Mouse (Mus musculus) heart, embryonic 10.5 days (tissue): ENCODE measurements at regions not wholly inside any gene's neighbourhood (a gene's known extent, or its start where the extent isn't known, plus 50 kb on each side); places are given as distances from the start of the nearest gene placed in this dataset.

Experiments
- DNase-seq: peaks from one replicate; pipeline ENCODE4 v3.0.0-alpha.2; 2017; ENCODE audit warnings: low spot score
- H3K27ac ChIP-seq: fragments of 300-500 bp; sonication (generic); 2 replicates; pipeline ENCODE4 v1.5.1; 2016; ENCODE audit warnings: mild to moderate bottlenecking
- H3K27me3 ChIP-seq: fragments of 300-500 bp; sonication (generic); 2 replicates; pipeline ENCODE4 v1.6.1; 2016; ENCODE audit warnings: mild to moderate bottlenecking; ENCODE audit not compliant: poor library complexity, insufficient read depth, severe bottlenecking
- H3K36me3 ChIP-seq: fragments of 300-500 bp; sonication (generic); 2 replicates; pipeline ENCODE4 v1.6.1; 2016; ENCODE audit warnings: mild to moderate bottlenecking, moderate library complexity
- H3K4me1 ChIP-seq: fragments of 300-500 bp; sonication (generic); 2 replicates; pipeline ENCODE4 v1.6.1; 2016; ENCODE audit warnings: mild to moderate bottlenecking
- H3K4me3 ChIP-seq: fragments of 300-500 bp; sonication (generic); 2 replicates; pipeline ENCODE4 v1.5.1; 2016; ENCODE audit warnings: mild to moderate bottlenecking, moderate library complexity
- H3K9me3 ChIP-seq: fragments of 300-500 bp; sonication (generic); 2 replicates; pipeline ENCODE4 v1.6.1; 2016; ENCODE audit warnings: mild to moderate bottlenecking, moderate library complexity
- WGBS: fragments of 180-500 bp; shearing (Covaris S2); methylation state at CpG from one replicate; pipeline ENCODE4 v1.1.7; 2016; 5-methylcytosine and 5-hydroxymethylcytosine counted together

DNA sequence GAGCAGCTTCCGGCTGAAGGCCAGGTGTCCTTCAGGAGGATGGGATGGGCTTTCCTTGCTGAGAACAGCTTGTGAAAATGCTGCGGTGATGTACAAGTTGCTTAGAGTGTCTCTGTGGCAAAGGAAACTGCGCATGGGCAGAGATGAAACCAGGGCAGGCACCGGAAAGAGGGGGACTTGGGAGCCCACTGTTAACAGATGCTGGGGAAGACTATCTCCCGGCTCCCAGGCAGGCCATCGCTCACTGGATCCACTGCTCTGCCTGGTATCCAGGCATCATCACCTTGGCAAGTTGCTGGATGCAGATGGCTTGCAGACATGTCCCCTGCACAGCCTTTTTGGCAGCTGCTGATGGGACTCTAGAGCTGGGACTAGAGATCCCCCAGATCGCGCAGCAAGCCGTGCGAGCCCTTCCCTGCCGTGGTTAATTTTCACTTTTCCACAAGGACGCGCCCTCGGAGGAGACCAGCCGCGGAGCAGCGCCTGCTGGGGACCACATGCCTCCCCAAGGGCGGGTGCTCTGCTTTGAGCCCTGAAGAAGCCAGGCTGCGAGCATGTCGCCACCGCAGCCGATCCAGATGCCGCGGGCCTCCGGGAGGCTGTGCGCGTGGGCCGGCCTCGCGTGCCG, 234.4 kb downstream of the Opa1 start:
- Histone ChIP-seq H3K4me3 (peak overlapping the region; percentile 76), H3K27ac (peak overlapping the region; percentile 97), H3K27me3 (peaks cover 75% of the 10 kb centered on the region), H3K36me3 (no peaks in the 10 kb centered on the region), H3K9me3 (no peaks in the 10 kb centered on the region), H3K4me1 (peaks cover 42% of the 10 kb centered on the region)
- no peak for DNase-seq
- WGBS = 4% methylated on average over 31 of the region's 31 CpGs

DNA sequence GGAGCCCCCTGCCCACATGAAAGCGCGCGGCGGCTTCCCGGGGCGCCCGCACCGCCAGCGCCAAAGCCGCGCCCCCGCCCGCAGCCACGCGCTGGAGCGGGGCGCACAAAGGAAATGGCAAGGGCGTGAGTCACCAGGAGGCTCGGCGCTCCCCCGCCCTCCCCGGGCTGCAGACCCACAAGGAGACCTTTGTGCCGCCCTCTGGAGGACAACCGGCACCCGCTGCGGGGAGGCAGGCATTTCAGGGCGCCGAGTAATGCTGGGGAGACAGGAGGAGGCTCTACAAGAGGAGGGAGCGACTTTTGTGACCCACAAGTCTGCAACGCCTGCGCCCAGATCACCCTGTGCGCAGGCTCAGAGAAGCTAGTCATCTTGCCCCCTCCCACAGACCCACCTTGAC, 234.9 kb downstream of the Opa1 start:
- peak; percentile 91 for DNase-seq
- H3K27ac ChIP-seq = peak overlapping the region; percentile 97
- peaks cover 70% of the 10 kb centered on the region for H3K27me3 ChIP-seq
- peak overlapping the region; percentile 76 for H3K4me3 ChIP-seq
- 1% methylated on average over 32 of the region's 32 CpGs for WGBS
- peaks cover 44% of the 10 kb centered on the region for H3K4me1 ChIP-seq
- no peaks in the 10 kb centered on the region for H3K36me3 ChIP-seq
- H3K9me3 ChIP-seq = no peaks in the 10 kb centered on the region

DNA sequence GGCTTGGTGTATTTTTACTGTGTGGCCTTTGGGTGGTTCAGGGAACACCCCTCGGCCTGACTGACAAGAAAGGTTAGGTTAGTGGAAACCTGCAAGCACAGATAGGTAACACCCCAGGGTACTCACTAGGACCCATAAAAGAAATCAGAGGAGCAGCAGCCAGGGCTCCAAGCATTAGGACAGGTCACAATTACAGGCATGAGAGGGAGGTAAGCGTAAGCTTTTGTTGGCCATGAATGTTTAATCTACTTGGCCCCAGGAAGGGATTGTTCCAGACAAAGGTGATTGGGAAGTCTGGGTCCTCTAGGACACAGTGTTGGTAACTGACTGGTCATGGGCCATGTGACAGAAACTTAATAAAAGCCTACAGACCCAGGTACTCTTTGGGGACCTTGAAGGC, 235.5 kb downstream of the Opa1 start:
- Histone ChIP-seq H3K27ac (peak overlapping the region; percentile 97), H3K27me3 (peaks cover 64% of the 10 kb centered on the region), H3K4me1 (peaks cover 48% of the 10 kb centered on the region), H3K4me3 (no peak overlapping the region), H3K36me3 (no peaks in the 10 kb centered on the region), H3K9me3 (no peaks in the 10 kb centered on the region)
- WGBS = 67% methylated on average over 2 of the region's 2 CpGs
- no peak for DNase-seq

DNA sequence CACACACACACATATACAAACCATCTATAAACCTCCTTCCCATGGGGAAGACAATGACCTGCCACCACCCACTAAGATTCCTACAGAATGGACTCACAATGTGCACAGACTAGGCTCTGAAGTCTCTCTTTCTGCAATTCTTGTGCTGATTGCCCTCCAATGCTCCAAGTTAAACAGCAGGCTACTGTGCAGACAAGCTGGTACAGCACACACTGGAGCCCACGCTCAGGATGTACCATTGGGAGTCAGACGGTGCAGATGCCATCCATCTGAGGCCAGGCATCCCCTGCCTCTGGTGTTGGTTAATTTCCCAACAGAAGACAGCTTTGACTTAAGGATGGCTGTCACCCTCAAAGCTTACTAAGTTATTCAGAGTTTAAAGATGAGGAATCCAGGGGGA, 236.1 kb downstream of the Opa1 start:
- WGBS = 73% methylated on average over 2 of the region's 2 CpGs
- H3K36me3 ChIP-seq = no peaks in the 10 kb centered on the region

DNA sequence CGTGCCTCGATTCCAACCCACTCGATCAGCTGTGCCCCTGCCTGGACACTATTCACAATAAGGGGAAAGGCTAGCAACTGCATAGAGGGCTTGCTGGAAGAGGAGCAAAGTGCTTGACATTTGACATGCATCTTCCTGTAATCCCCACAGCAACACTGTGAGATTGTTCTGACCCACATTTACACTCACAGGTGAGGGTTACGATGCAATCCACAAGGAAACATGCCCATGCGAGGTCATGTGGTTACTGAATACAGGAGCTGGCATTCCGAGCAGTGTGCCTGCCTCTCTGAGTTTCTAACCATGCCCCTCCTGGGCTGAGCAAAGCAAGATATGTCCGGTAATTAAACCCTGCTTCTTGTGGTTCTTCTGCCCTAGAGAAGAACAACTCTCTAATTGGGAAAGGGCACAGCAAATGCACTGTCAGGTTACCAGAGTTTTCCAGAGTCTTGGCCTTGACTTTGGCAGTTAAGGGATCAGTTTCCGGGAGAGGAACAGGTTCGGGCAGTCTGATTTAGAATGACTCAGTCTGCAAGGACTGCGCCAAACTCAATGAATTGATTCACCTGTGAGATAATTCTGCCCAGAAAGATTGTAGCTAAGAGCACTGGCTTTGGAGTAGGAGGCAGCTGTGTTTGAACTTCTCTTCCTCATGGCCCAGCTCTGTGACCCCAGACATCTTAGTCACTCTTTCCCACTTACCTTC, 236.7 kb downstream of the Opa1 start:
- H3K4me1 ChIP-seq = peaks cover 59% of the 10 kb centered on the region
- 89% methylated on average over 10 of the region's 10 CpGs for WGBS
- H3K36me3 ChIP-seq = no peaks in the 10 kb centered on the region
- H3K27ac ChIP-seq = no peak overlapping the region
- peaks cover 62% of the 10 kb centered on the region for H3K27me3 ChIP-seq
- no peaks in the 10 kb centered on the region for H3K9me3 ChIP-seq
- H3K4me3 ChIP-seq = no peak overlapping the region
- no peak for DNase-seq

More for the DNA sequence above, 236.1 kb downstream of the Opa1 start:
- no peak overlapping the region for H3K4me3 ChIP-seq
- peaks cover 62% of the 10 kb centered on the region for H3K27me3 ChIP-seq
- no peaks in the 10 kb centered on the region for H3K9me3 ChIP-seq
- no peak overlapping the region for H3K27ac ChIP-seq
- H3K4me1 ChIP-seq = peaks cover 53% of the 10 kb centered on the region
- no peak for DNase-seq

- H3K4me3 ChIP-seq = no peak overlapping the region
- H3K4me1 ChIP-seq = peaks cover 68% of the 10 kb centered on the region
- H3K27me3 ChIP-seq = peaks cover 56% of the 10 kb centered on the region
- no peak for DNase-seq
- H3K9me3 ChIP-seq = no peaks in the 10 kb centered on the region
- H3K27ac ChIP-seq = peak overlapping the region; percentile 39; the same call in 1 of the 2 replicates
- WGBS = 54% methylated on average over 10 of the region's 10 CpGs
- H3K36me3 ChIP-seq = no peaks in the 10 kb centered on the region
Observed at GRCm38 (mm10) chr16:29816681-29817369, 237.7 kb downstream of the Opa1 start.

DNA sequence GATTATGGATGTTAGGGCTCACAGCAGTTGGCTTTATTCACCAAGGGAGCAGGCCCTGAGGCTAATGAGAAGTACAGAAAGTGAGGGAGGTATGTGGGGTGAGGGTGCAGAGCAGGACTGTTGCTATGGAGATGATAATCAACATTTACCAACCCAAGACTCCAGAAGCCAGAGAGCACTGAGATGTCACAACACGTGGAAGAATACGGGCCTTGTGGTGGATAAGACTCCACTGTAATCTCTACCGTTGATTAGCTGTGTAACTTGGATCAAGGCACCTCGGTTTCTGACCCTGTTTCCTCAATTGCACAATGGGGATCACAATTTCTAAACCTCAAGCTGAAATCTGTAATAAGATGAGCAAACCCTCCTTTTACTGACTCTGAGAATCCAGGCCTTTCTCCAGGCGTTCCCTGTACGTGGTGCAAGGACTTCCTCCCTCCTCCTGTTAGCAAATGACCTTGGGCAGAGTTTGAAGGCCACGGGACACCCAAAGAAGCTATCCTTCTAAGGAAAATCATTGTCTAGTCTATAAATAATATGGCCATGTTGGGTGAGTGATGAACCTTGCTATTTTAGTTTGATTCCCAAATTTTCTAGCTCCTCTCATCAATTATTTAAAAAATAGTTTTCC, 239.8 kb downstream of the Opa1 start:
- Histone ChIP-seq H3K27me3 (peaks cover 42% of the 10 kb centered on the region), H3K4me1 (peaks cover 63% of the 10 kb centered on the region)
- 31% methylated on average over 7 of the region's 7 CpGs for WGBS

GRCm38 (mm10) chr16:29820704-29821103, 241.6 kb downstream of the Opa1 start:
- no peak for DNase-seq
- 0 out of 2 replicates have a peak overlapping the region, but pooled peaks have one; percentile 13 for H3K27ac ChIP-seq
- peaks cover 29% of the 10 kb centered on the region; the same call in 1 of the 2 replicates for H3K27me3 ChIP-seq
- no peaks in the 10 kb centered on the region for H3K9me3 ChIP-seq
- H3K36me3 ChIP-seq = no peaks in the 10 kb centered on the region
- peaks cover 49% of the 10 kb centered on the region for H3K4me1 ChIP-seq
- H3K4me3 ChIP-seq = no peak overlapping the region
- WGBS = 69% methylated on average over 9 of the region's 9 CpGs

More for the DNA sequence above, 239.8 kb downstream of the Opa1 start:
- DNase-seq = no peak
- H3K36me3 ChIP-seq = no peaks in the 10 kb centered on the region
- 0 out of 2 replicates have a peak overlapping the region, but pooled peaks have one; percentile 37 for H3K27ac ChIP-seq
- H3K4me3 ChIP-seq = no peak overlapping the region
- no peaks in the 10 kb centered on the region for H3K9me3 ChIP-seq

- H3K4me1 ChIP-seq = peaks cover 42% of the 10 kb centered on the region
- no peak for DNase-seq
- no peak overlapping the region for H3K27ac ChIP-seq
- H3K4me3 ChIP-seq = no peak overlapping the region
- H3K36me3 ChIP-seq = no peaks in the 10 kb centered on the region
- WGBS = 76% methylated on average over 7 of the region's 7 CpGs
- H3K27me3 ChIP-seq = peaks cover 19% of the 10 kb centered on the region; the same call in 1 of the 2 replicates
- H3K9me3 ChIP-seq = no peaks in the 10 kb centered on the region
Observed at GRCm38 (mm10) chr16:29822110-29822509, 242.1 kb upstream of the Hes1 start.

GRCm38 (mm10) chr16:29822843-29823401, 241.3 kb upstream of the Hes1 start:
- DNase-seq = no peak
- 59% methylated on average over 8 of the region's 8 CpGs for WGBS

DNA sequence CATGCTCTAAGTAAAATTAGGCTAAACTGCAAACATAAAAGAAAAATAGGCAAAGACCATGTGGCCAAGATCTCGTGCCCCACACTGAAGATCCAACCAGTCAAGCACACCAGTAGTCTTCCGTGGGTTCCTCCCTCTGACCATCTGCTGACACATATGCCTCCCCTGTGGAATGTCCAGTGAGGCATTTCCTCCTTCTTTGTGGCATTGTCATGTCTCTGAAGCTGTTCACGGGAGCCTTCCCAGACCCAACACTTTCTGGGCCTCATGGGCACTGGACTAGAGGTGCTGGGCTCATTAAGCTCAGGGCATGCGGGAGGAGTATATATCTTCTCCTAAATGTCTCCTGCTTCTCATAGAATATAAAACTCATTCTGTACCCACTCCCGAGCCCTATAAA, 237.3 kb upstream of the Hes1 start:
- Histone ChIP-seq H3K4me3 (no peak overlapping the region), H3K9me3 (no peaks in the 10 kb centered on the region), H3K4me1 (peaks cover 8% of the 10 kb centered on the region), H3K27ac (no peak overlapping the region), H3K36me3 (no peaks in the 10 kb centered on the region), H3K27me3 (0 out of 2 replicates have a peak, but pooled peaks cover 4% of the 10 kb centered on the region)
- DNase-seq = no peak
- WGBS = 70% methylated on average over 5 of the region's 5 CpGs

More at GRCm38 (mm10) chr16:29822843-29823401, 241.3 kb upstream of the Hes1 start:
- Histone ChIP-seq H3K4me1 (peaks cover 38% of the 10 kb centered on the region), H3K27ac (no peak overlapping the region), H3K9me3 (no peaks in the 10 kb centered on the region), H3K36me3 (no peaks in the 10 kb centered on the region), H3K4me3 (no peak overlapping the region), H3K27me3 (peaks cover 13% of the 10 kb centered on the region; the same call in 1 of the 2 replicates)

- H3K27me3 ChIP-seq = 0 out of 2 replicates have a peak, but pooled peaks cover 4% of the 10 kb centered on the region
- H3K36me3 ChIP-seq = no peaks in the 10 kb centered on the region
- DNase-seq = no peak
- peaks cover 3% of the 10 kb centered on the region for H3K4me1 ChIP-seq
- H3K9me3 ChIP-seq = no peaks in the 10 kb centered on the region
- WGBS = 91% methylated on average over 1 of the region's 1 CpGs
- no peak overlapping the region for H3K4me3 ChIP-seq
- H3K27ac ChIP-seq = no peak overlapping the region
Observed at GRCm38 (mm10) chr16:29827776-29828175, 236.4 kb upstream of the Hes1 start.
